Mouse (Mus musculus): ENCODE results near the gene Ctdnep1. TPM values are rescaled to one million over a fixed set of nuclear protein-coding genes. Genes with fewer than 3 reads are reported as not detected.
"Not testable (repeated sequence)": the region's sequence is repeated elsewhere in the genome, so short reads cannot be mapped to it uniquely, and the experiment has no call there.

Gene Ctdnep1
- polyA plus RNA-seq, 1 experiment = 133 TPM

DNA sequence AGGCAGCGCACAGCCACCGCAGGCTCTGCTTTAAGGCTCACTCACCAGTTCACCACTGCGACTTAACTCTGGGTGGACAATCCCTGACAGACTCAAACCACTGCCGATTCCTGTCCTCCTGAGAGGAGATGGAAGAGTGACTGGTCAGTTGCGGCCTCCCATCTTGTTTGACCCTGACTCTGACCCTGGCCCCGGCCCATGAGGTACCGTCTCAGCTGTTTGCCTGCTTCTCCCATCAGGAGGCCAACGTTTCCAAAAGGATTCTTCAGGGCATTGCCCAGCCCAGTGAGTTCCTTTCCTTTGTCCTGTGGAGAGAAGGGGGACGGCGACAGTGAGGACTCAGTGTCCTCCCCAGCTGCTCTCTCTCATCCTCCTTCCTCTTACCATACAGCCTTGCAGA, 30.0 kb downstream of the Ctdnep1 start:
- H3K36me3 ChIP-seq (ENCODE audit: control insufficient read depth, insufficient read depth, low read length) = peaks cover 52% of the 10 kb centered on the region
- TF ChIP-seq CTCF (IDR thresholded peaks at IDR 0.05; ENCODE audit: borderline replicate concordance, control insufficient read depth, extremely low read depth, insufficient read depth, low read length, poor library complexity) = no peak
- TF ChIP-seq POLR2A (IDR thresholded peaks at IDR 0.05; ENCODE audit: control insufficient read depth, extremely low read depth, insufficient read depth, low read length, poor library complexity) = no peak
- H3K4me3 ChIP-seq (ENCODE audit: control insufficient read depth, insufficient read depth, low read length) = no peak overlapping the region
- no peak overlapping the region for H3K27ac ChIP-seq (ENCODE audit: control insufficient read depth, insufficient read depth, low read length)
- WGBS = 97% methylated on average over 10 of the region's 10 CpGs
- H3K27me3 ChIP-seq (ENCODE audit: control insufficient read depth, insufficient read depth, low read length) = no peaks in the 10 kb centered on the region
- no peak for DNase-seq
- H3K4me1 ChIP-seq (replicated peaks; ENCODE audit: control insufficient read depth, insufficient read depth, low read length) = peaks cover 12% of the 10 kb centered on the region

GRCm38 (mm10) chr11:70012931-70013330, 32.0 kb downstream of the Ctdnep1 start:
- H3K4me3 ChIP-seq (ENCODE audit: control insufficient read depth, insufficient read depth, low read length) = no peak overlapping the region
- TF ChIP-seq CTCF (IDR thresholded peaks at IDR 0.05; ENCODE audit: borderline replicate concordance, control insufficient read depth, extremely low read depth, insufficient read depth, low read length, poor library complexity) (no peak), POLR2A (IDR thresholded peaks at IDR 0.05; ENCODE audit: control insufficient read depth, extremely low read depth, insufficient read depth, low read length, poor library complexity) (no peak)
- H3K4me1 ChIP-seq (replicated peaks; ENCODE audit: control insufficient read depth, insufficient read depth, low read length) = peaks cover 16% of the 10 kb centered on the region
- peaks cover 36% of the 10 kb centered on the region for H3K36me3 ChIP-seq (ENCODE audit: control insufficient read depth, insufficient read depth, low read length)
- H3K27me3 ChIP-seq (ENCODE audit: control insufficient read depth, insufficient read depth, low read length) = no peaks in the 10 kb centered on the region
- H3K27ac ChIP-seq (ENCODE audit: control insufficient read depth, insufficient read depth, low read length) = no peak overlapping the region
- 96% methylated on average over 9 of the region's 9 CpGs for WGBS
- no peak for DNase-seq

DNA sequence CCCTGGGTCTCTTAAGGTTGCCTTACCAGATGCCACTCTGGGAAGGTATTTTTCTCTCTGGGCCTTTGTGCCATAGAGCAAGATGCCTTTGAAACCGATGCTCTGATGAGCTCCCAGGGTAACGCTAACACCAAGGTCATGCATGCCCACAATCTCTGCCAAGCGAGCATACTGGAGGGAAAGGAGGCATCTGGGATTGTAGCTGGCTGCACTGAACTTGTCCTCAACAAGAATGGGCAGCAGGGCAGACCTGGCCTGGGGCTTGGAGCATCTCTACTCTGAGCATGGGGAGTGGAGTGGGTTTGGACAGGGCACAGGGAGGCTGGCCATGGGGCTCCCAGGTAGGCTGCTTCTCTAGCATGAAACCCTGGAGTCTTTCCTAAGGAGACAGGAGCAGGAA, 32.5 kb downstream of the Ctdnep1 start:
- DNase-seq = no peak
- TF ChIP-seq CTCF (IDR thresholded peaks at IDR 0.05; ENCODE audit: borderline replicate concordance, control insufficient read depth, extremely low read depth, insufficient read depth, low read length, poor library complexity) (no peak), POLR2A (IDR thresholded peaks at IDR 0.05; ENCODE audit: control insufficient read depth, extremely low read depth, insufficient read depth, low read length, poor library complexity) (no peak)
- H3K27me3 ChIP-seq (ENCODE audit: control insufficient read depth, insufficient read depth, low read length) = no peaks in the 10 kb centered on the region
- WGBS = 96% methylated on average over 3 of the region's 3 CpGs
- H3K27ac ChIP-seq (ENCODE audit: control insufficient read depth, insufficient read depth, low read length) = no peak overlapping the region
- H3K36me3 ChIP-seq (ENCODE audit: control insufficient read depth, insufficient read depth, low read length) = peaks cover 31% of the 10 kb centered on the region
- no peak overlapping the region for H3K4me3 ChIP-seq (ENCODE audit: control insufficient read depth, insufficient read depth, low read length)
- H3K4me1 ChIP-seq (replicated peaks; ENCODE audit: control insufficient read depth, insufficient read depth, low read length) = peaks cover 19% of the 10 kb centered on the region

DNA sequence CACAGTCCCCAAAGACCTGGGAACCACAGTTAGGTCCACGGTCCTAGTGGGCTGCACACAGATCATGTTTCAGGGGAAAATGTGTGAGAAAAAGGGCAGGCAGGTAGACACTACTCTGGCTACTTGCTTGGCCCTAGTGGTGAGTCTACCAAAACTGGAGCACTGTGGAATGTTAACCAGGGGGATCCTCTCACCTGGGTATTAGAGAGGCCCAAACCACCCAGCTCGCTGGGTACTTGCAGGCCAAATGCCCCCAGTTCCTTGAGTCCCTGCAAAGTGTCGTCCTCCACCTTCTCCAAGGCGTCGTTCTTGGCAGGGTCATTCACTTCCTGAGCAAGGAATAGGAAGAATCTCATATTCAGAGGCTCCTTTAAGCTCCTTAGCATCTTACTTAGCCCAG, 33.1 kb downstream of the Ctdnep1 start:
- WGBS = 83% methylated on average over 5 of the region's 5 CpGs
- H3K4me3 ChIP-seq (ENCODE audit: control insufficient read depth, insufficient read depth, low read length) = no peak overlapping the region
- no peak overlapping the region for H3K27ac ChIP-seq (ENCODE audit: control insufficient read depth, insufficient read depth, low read length)
- no peak for DNase-seq
- H3K4me1 ChIP-seq (replicated peaks; ENCODE audit: control insufficient read depth, insufficient read depth, low read length) = peaks cover 22% of the 10 kb centered on the region
- H3K36me3 ChIP-seq (ENCODE audit: control insufficient read depth, insufficient read depth, low read length) = peaks cover 25% of the 10 kb centered on the region
- H3K27me3 ChIP-seq (ENCODE audit: control insufficient read depth, insufficient read depth, low read length) = no peaks in the 10 kb centered on the region
- TF ChIP-seq POLR2A (IDR thresholded peaks at IDR 0.05; ENCODE audit: control insufficient read depth, extremely low read depth, insufficient read depth, low read length, poor library complexity) (no peak), CTCF (IDR thresholded peaks at IDR 0.05; ENCODE audit: borderline replicate concordance, control insufficient read depth, extremely low read depth, insufficient read depth, low read length, poor library complexity) (no peak)

DNA sequence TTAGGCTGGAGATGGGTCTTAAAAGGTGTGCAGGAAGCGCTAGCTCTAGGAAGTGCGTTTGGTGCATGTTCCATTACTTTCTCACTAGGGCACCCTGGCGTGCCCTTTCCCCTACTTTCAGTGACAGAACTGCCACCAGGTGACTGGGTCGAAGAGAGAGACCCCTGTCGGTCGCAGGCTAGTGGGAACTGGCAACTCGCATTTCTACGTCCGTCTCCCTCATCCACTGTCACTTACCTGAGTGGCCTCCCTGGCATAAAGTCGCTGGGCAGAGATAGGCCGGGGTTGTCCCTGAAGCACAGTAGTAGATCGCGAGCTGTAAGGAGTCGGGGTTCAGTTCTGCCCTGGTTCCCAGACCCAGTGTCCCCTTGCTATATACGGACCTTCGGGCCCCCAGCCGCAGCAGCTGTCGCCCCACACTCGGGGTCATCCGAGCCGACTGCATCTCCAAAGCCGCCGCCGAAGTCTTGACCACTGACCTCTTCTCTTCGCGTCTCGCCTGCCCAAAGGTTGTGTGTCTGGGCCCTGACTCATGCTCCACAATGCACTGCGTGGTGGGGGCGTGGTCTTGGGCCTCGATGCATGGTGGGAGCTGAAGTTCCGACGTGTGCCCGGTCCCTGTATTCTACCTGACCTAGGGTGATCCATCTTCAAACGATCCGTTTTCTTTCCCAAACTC, 34.1 kb downstream of the Ctdnep1 start, which contains the start of gene Acadvl:
Gene Acadvl (minus strand): TSS at position 532 of the 679 bp plus-strand sequence.
- Histone ChIP-seq H3K4me3 (ENCODE audit: control insufficient read depth, insufficient read depth, low read length) (peak within 1 kb of the TSS; percentile 96), H3K27me3 (ENCODE audit: control insufficient read depth, insufficient read depth, low read length) (no peaks in the 10 kb centered on the region), H3K27ac (ENCODE audit: control insufficient read depth, insufficient read depth, low read length) (peak within 1 kb of the TSS; percentile 63), H3K36me3 (ENCODE audit: control insufficient read depth, insufficient read depth, low read length) (peaks cover 15% of the 10 kb centered on the region), H3K4me1 (replicated peaks; ENCODE audit: control insufficient read depth, insufficient read depth, low read length) (peaks cover 31% of the 10 kb centered on the region)
- DNase-seq = peak; percentile 88
- WGBS = under 1% methylated on average over 35 of the region's 35 CpGs
- TF ChIP-seq POLR2A (IDR thresholded peaks at IDR 0.05; ENCODE audit: control insufficient read depth, extremely low read depth, insufficient read depth, low read length, poor library complexity) (0 out of 2 replicates have a peak, but pooled peaks have one; percentile 41), CTCF (IDR thresholded peaks at IDR 0.05; ENCODE audit: borderline replicate concordance, control insufficient read depth, extremely low read depth, insufficient read depth, low read length, poor library complexity) (peak; percentile 83)

DNA sequence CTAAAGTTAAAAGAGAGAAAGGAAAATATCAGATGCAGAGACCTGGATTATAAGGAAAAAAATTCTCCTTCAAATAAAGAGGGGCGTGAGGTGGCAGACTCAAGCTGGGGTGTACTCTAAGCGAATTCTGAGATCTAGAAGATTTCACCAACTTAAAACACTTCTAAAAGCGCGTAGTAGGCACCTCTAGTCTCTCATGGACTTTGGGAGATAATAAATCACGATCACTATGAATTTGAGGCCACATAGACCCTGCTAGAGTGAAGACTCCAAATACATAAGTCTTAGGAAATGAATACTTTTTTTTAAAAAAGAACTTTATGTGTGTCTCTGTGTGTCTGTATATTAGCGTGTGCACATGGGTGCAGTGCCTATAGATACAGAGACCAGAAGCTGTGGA, 34.7 kb downstream of the Ctdnep1 start:
- no peak for DNase-seq
- WGBS = 80% methylated on average over 6 of the region's 6 CpGs
- H3K4me1 ChIP-seq (replicated peaks; ENCODE audit: control insufficient read depth, insufficient read depth, low read length) = peaks cover 37% of the 10 kb centered on the region
- no peak overlapping the region for H3K4me3 ChIP-seq (ENCODE audit: control insufficient read depth, insufficient read depth, low read length)
- TF ChIP-seq POLR2A (IDR thresholded peaks at IDR 0.05; ENCODE audit: control insufficient read depth, extremely low read depth, insufficient read depth, low read length, poor library complexity) (no peak), CTCF (IDR thresholded peaks at IDR 0.05; ENCODE audit: borderline replicate concordance, control insufficient read depth, extremely low read depth, insufficient read depth, low read length, poor library complexity) (no peak)
- peaks cover 9% of the 10 kb centered on the region; the same call in 1 of the 2 replicates for H3K36me3 ChIP-seq (ENCODE audit: control insufficient read depth, insufficient read depth, low read length)
- no peaks in the 10 kb centered on the region for H3K27me3 ChIP-seq (ENCODE audit: control insufficient read depth, insufficient read depth, low read length)
- H3K27ac ChIP-seq (ENCODE audit: control insufficient read depth, insufficient read depth, low read length) = no peak overlapping the region

DNA sequence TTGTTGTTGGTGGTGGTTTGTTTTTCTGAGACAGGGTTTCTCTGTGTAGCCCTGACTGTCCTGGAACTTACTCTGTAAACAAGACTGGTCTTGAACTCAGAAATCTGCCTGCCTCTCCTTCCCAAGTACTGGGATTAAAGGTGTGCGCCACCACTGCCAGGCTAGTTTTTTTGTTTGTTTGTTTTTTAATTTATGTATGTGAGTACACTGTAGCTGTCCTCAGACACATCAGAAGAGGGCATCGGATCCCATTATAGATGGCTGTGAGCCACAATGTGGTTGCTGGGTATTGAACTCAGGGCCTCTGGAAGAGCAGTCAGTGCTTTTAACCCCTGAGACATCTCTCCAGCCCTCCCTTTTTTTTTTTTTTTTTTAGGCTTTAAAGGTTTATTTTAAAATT, 35.2 kb downstream of the Ctdnep1 start:
- 90% methylated on average over 2 of the region's 2 CpGs for WGBS
- peaks cover 41% of the 10 kb centered on the region for H3K4me1 ChIP-seq (replicated peaks; ENCODE audit: control insufficient read depth, insufficient read depth, low read length)
- not testable (repeated sequence) for H3K27me3 ChIP-seq (ENCODE audit: control insufficient read depth, insufficient read depth, low read length); H3K27ac ChIP-seq (ENCODE audit: control insufficient read depth, insufficient read depth, low read length); DNase-seq; H3K4me3 ChIP-seq (ENCODE audit: control insufficient read depth, insufficient read depth, low read length); H3K36me3 ChIP-seq (ENCODE audit: control insufficient read depth, insufficient read depth, low read length)
